Mouse (Mus musculus): ENCODE results near the gene BC049762. TPM values are rescaled to one million over a fixed set of nuclear protein-coding genes. Genes with fewer than 3 reads are reported as not detected.

BC049762 gene
- total RNA-seq (2014; fragmentation: Nextera tagmentation) (not detected in 2 replicates), total RNA-seq (2017) (not detected in 2 replicates), polyA plus RNA-seq (2012) (not detected in 2 replicates)

DNA sequence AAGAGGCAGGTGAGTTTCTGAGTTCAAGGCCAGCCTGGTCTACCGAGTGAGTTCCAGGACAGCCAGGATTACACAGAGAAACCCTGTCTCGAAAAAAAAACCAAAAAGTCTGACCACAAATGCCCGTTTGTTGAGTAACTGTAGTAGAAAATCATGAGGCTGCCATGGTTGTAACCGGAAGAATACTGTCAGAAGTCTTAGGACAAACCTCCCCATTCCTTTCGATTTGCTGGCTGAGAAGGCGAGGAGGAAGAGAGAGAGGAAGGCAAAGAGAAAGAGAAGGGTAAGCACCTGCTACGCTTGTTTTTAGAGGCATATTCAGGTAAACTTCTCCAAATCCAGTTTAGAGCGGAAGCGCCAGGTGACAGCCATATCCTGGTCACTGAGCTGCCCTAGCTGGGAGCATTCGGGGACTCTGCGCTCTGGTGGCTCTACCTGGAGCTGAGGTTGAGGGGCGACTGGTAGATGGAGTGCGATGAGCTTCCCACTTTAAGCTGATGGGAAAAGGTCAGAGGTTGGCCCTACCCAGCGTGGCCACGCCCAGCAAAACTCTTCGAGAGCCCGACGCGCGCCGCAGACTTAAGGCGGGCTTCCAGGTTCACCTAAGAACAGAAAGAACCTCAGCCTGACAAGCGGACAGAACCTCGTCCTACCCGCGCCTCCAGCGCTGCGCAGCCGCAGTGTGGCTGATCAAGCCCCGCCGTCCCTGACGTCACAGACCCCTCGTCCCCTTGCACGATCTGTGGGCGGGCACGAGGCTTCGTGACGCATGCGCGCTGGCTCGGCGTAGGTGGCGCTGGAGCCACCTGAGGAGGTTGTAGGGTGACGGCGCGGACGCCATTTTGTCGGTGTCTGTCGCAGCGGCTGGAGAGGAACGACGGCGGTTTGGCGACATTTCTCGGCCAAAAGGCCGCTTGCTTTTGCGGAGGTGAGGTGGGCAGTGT, at the start of gene BC049762:
Gene BC049762 (minus strand): TSS at position 705 of the 944 bp plus-strand sequence.
- H3K27me3 ChIP-seq (ENCODE audit: insufficient read depth, low read length): peaks cover 9% of the 10 kb centered on the region; the same call in 1 of the 2 replicates
- H3K4me3 ChIP-seq (ENCODE audit: low read depth, low read length): peak within 1 kb of the TSS; percentile 98
- TF ChIP-seq GATA1 (IDR thresholded peaks at IDR 0.05; ENCODE audit: borderline replicate concordance, low read length): no peak
- no peak for TF ChIP-seq POLR2AphosphoS5 (IDR thresholded peaks at IDR 0.05; ENCODE audit: insufficient replicate concordance, low read depth, low read length)
- no peak for TF ChIP-seq CTCF (IDR thresholded peaks at IDR 0.05; ENCODE audit: low read depth, low read length)
- no peak for TF ChIP-seq GATA2 (IDR thresholded peaks at IDR 0.05; ENCODE audit: borderline replicate concordance, low read depth, low read length)
- TF ChIP-seq TAL1 (conservative IDR thresholded peaks at IDR 0.05; ENCODE audit: low read depth, low read length): no peak
- H3K36me3 ChIP-seq (replicated peaks): peaks cover 21% of the 10 kb centered on the region
- peaks cover 32% of the 10 kb centered on the region for H3K4me1 ChIP-seq (ENCODE audit: insufficient read depth, low read depth, low read length)
- no peaks in the 10 kb centered on the region for H3K9me3 ChIP-seq (replicated peaks)
- DNase-seq (ENCODE audit: low spot score): peak; percentile 98
- ATAC-seq (ENCODE audit: extremely low read depth, insufficient number of reproducible peaks, low FRiP score, poor library complexity, severe bottlenecking): peak; percentile 91

DNA sequence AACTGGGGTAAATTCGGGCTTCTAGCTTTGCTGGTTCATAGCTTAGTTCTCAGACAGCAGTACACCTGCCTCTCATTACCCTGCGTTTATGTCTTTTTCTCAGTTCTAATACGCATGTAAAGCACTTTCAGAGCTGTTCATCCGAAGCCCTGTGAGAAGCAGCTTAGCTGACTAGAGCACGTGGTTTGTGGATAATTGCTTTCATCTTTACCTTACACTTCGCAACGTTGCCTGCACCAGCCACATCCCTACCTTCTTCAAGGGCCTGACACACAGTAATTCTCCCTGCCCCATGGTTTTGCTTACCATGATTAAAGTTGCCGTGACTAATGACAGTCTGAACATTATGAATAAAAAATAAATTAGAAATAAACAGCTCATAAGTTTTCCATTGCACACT, 49.0 kb upstream of the BC049762 start:
- TF ChIP-seq GATA2 (IDR thresholded peaks at IDR 0.05; ENCODE audit: borderline replicate concordance, low read depth, low read length): no peak
- TF ChIP-seq GATA1 (IDR thresholded peaks at IDR 0.05; ENCODE audit: borderline replicate concordance, low read length): no peak
- no peak for TF ChIP-seq CTCF (IDR thresholded peaks at IDR 0.05; ENCODE audit: low read depth, low read length)
- TF ChIP-seq TAL1 (conservative IDR thresholded peaks at IDR 0.05; ENCODE audit: low read depth, low read length): no peak
- no peak for TF ChIP-seq POLR2AphosphoS5 (IDR thresholded peaks at IDR 0.05; ENCODE audit: insufficient replicate concordance, low read depth, low read length)

GRCm38 (mm10) chr11:51308306-51308705, 45.5 kb upstream of the BC049762 start:
- Histone ChIP-seq H3K27me3 (ENCODE audit: insufficient read depth, low read length) (no peaks in the 10 kb centered on the region), H3K4me3 (ENCODE audit: low read depth, low read length) (no peak overlapping the region), H3K9me3 (replicated peaks) (no peaks in the 10 kb centered on the region), H3K36me3 (replicated peaks) (no peaks in the 10 kb centered on the region), H3K4me1 (ENCODE audit: insufficient read depth, low read depth, low read length) (no peaks in the 10 kb centered on the region)
- ATAC-seq (ENCODE audit: extremely low read depth, insufficient number of reproducible peaks, low FRiP score, poor library complexity, severe bottlenecking): no peak
- no peak for TF ChIP-seq TAL1 (conservative IDR thresholded peaks at IDR 0.05; ENCODE audit: low read depth, low read length)
- no peak for TF ChIP-seq POLR2AphosphoS5 (IDR thresholded peaks at IDR 0.05; ENCODE audit: insufficient replicate concordance, low read depth, low read length)
- no peak for TF ChIP-seq CTCF (IDR thresholded peaks at IDR 0.05; ENCODE audit: low read depth, low read length)
- no peak for TF ChIP-seq GATA1 (IDR thresholded peaks at IDR 0.05; ENCODE audit: borderline replicate concordance, low read length)
- TF ChIP-seq GATA2 (IDR thresholded peaks at IDR 0.05; ENCODE audit: borderline replicate concordance, low read depth, low read length): no peak
- DNase-seq (ENCODE audit: low spot score): no peak

More for the DNA sequence above, 49.0 kb upstream of the BC049762 start:
- Histone ChIP-seq H3K36me3 (replicated peaks) (no peaks in the 10 kb centered on the region), H3K4me3 (ENCODE audit: low read depth, low read length) (no peak overlapping the region), H3K9me3 (replicated peaks) (no peaks in the 10 kb centered on the region), H3K4me1 (ENCODE audit: insufficient read depth, low read depth, low read length) (no peaks in the 10 kb centered on the region), H3K27me3 (ENCODE audit: insufficient read depth, low read length) (no peaks in the 10 kb centered on the region)
- ATAC-seq (ENCODE audit: extremely low read depth, insufficient number of reproducible peaks, low FRiP score, poor library complexity, severe bottlenecking) (no peak), DNase-seq (ENCODE audit: low spot score) (no peak)

DNA sequence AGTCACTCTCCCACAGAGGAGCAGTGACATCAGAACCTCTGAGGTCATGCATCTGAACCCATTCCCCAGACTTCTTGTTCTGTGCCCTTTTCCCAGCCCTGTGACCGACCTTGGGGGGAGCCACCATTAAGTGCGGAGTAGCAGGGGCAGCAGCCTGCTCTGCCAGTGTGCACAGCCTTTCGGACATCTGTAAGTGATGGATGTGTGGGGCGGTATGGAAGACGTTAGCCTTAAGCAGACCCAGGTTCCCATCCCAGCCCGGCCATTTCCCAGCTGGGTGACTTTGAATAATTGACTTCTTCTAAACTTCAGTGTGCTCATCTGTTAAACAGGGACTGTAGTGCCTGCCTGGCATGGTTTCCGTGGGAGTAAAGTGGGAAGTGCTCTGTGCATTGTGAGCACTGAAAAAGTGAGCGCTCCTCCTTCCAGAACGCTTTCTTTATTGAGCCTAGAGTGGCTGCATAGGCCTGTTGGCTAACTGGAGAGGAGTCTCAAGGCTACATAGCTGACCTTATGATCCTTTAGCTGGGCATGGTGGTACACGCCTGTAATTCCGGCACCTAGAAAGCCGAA, 41.2 kb upstream of the BC049762 start:
- Histone ChIP-seq H3K9me3 (replicated peaks) (no peaks in the 10 kb centered on the region), H3K4me3 (ENCODE audit: low read depth, low read length) (no peak overlapping the region), H3K27me3 (ENCODE audit: insufficient read depth, low read length) (peaks cover 4% of the 10 kb centered on the region; the same call in 1 of the 2 replicates), H3K4me1 (ENCODE audit: insufficient read depth, low read depth, low read length) (no peaks in the 10 kb centered on the region), H3K36me3 (replicated peaks) (no peaks in the 10 kb centered on the region)
- ATAC-seq (ENCODE audit: extremely low read depth, insufficient number of reproducible peaks, low FRiP score, poor library complexity, severe bottlenecking): no peak
- DNase-seq (ENCODE audit: low spot score): no peak
- TF ChIP-seq TAL1 (conservative IDR thresholded peaks at IDR 0.05; ENCODE audit: low read depth, low read length) (no peak), POLR2AphosphoS5 (IDR thresholded peaks at IDR 0.05; ENCODE audit: insufficient replicate concordance, low read depth, low read length) (no peak), CTCF (IDR thresholded peaks at IDR 0.05; ENCODE audit: low read depth, low read length) (no peak), GATA1 (IDR thresholded peaks at IDR 0.05; ENCODE audit: borderline replicate concordance, low read length) (no peak), GATA2 (IDR thresholded peaks at IDR 0.05; ENCODE audit: borderline replicate concordance, low read depth, low read length) (no peak)

DNA sequence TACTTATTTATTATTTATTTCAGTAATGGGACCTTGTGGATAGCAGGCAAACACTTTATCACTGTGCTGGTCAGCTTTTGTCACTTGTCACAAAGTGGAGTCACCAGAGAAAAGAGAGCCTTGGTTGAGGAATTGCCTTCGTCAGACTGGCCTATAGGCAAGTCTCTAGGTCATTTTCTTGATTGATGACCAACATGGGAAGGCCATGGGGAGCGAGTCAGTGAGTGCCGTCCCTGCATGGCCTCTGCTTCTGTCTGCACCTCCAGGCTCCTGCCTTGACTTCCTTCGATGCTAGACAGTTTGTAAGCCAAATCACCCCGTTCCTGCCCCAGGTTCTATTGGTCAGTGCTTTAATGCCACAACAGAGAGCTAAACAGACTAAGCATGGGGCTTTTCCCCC, 39.5 kb upstream of the BC049762 start:
- peaks cover 4% of the 10 kb centered on the region; the same call in 1 of the 2 replicates for H3K27me3 ChIP-seq (ENCODE audit: insufficient read depth, low read length)
- no peak for DNase-seq (ENCODE audit: low spot score)
- TF ChIP-seq GATA1 (IDR thresholded peaks at IDR 0.05; ENCODE audit: borderline replicate concordance, low read length) (no peak), GATA2 (IDR thresholded peaks at IDR 0.05; ENCODE audit: borderline replicate concordance, low read depth, low read length) (no peak), CTCF (IDR thresholded peaks at IDR 0.05; ENCODE audit: low read depth, low read length) (no peak), POLR2AphosphoS5 (IDR thresholded peaks at IDR 0.05; ENCODE audit: insufficient replicate concordance, low read depth, low read length) (no peak), TAL1 (conservative IDR thresholded peaks at IDR 0.05; ENCODE audit: low read depth, low read length) (no peak)
- H3K4me1 ChIP-seq (ENCODE audit: insufficient read depth, low read depth, low read length): no peaks in the 10 kb centered on the region
- no peak overlapping the region for H3K4me3 ChIP-seq (ENCODE audit: low read depth, low read length)
- no peaks in the 10 kb centered on the region for H3K36me3 ChIP-seq (replicated peaks)
- no peak for ATAC-seq (ENCODE audit: extremely low read depth, insufficient number of reproducible peaks, low FRiP score, poor library complexity, severe bottlenecking)
- H3K9me3 ChIP-seq (replicated peaks): no peaks in the 10 kb centered on the region

- no peaks in the 10 kb centered on the region for H3K4me1 ChIP-seq (ENCODE audit: insufficient read depth, low read depth, low read length)
- no peaks in the 10 kb centered on the region for H3K9me3 ChIP-seq (replicated peaks)
- no peak for DNase-seq (ENCODE audit: low spot score)
- H3K4me3 ChIP-seq (ENCODE audit: low read depth, low read length): no peak overlapping the region
- H3K36me3 ChIP-seq (replicated peaks): no peaks in the 10 kb centered on the region
- peaks cover 6% of the 10 kb centered on the region; the same call in 1 of the 2 replicates for H3K27me3 ChIP-seq (ENCODE audit: insufficient read depth, low read length)
- no peak for ATAC-seq (ENCODE audit: extremely low read depth, insufficient number of reproducible peaks, low FRiP score, poor library complexity, severe bottlenecking)
- no peak for TF ChIP-seq TAL1 (conservative IDR thresholded peaks at IDR 0.05; ENCODE audit: low read depth, low read length)
- TF ChIP-seq POLR2AphosphoS5 (IDR thresholded peaks at IDR 0.05; ENCODE audit: insufficient replicate concordance, low read depth, low read length): no peak
- TF ChIP-seq GATA2 (IDR thresholded peaks at IDR 0.05; ENCODE audit: borderline replicate concordance, low read depth, low read length): no peak
Observed at GRCm38 (mm10) chr11:51298691-51299090, 35.8 kb upstream of the BC049762 start.
